Mouse (Mus musculus): Measurements from ENCODE around the gene Gm17542.
A peak's percentile ranks its signal among the peaks of the same experiment; 100 is the strongest.
"Not testable (repeated sequence)": the region's sequence is repeated elsewhere in the genome, so short reads cannot be mapped to it uniquely, and the experiment has no call there.

The Gm17542 gene

DNA sequence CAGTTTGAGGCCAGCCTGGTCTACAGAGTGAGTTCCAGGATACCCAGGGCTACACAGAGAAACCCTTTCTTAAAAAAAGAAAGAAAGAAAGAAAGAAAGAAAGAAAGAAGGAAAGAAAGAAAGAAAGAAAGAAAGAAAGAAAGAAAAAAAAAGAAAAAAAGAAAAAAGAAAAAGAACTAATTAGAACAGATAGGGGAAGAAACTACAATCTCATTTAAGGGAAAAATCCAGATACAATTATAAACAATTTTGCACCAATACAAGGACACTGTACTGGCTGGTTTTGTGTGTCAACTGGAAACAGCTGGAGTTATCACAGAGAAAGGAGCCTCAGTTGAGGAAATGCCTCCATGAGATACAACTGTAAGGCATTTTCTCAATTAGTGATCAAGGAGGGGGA, at the start of gene Gm17542:
Gm17542 (minus strand) TSS at position 101 of the 400 bp plus-strand sequence.
- not testable (repeated sequence) for DNase-seq (ENCODE audit: low spot score)

GRCm38 (mm10) chr10:58739779-58740178, 21.8 kb upstream of the Gm17542 start:
- no peak for DNase-seq (ENCODE audit: low spot score)

DNA sequence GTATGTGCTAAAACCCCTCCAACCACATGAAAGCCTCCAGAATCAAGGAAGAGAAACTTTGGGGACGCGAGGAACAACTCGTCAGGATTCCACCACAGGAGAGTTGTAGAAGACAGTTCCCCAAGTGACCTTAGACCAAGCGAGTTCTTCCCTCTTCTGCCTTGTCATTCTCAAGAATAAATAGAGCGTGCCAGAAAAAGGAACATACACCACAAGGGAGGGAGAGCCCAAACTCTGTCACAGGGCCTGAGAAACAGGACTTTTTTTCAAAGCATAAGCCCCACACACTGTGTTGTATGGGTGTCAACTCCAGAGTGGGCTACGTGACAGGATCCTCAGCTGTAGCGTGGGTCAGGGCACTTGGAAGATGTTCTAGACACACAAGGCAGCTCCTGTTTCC, 20.1 kb upstream of the Gm17542 start:
- DNase-seq (ENCODE audit: low spot score), result no peak

- DNase-seq (ENCODE audit: low spot score), result no peak
Observed at GRCm38 (mm10) chr10:58714789-58715148, 3.2 kb downstream of the Gm17542 start.

- no peak for DNase-seq (ENCODE audit: low spot score)
Observed at GRCm38 (mm10) chr10:58713855-58714788, 3.9 kb downstream of the Gm17542 start.

- DNase-seq (ENCODE audit: low spot score), result no peak
Observed at GRCm38 (mm10) chr10:58713225-58713624, 4.8 kb downstream of the Gm17542 start.

- DNase-seq (ENCODE audit: low spot score), result no peak
Observed at GRCm38 (mm10) chr10:58709021-58709420, 9.0 kb downstream of the Gm17542 start.

GRCm38 (mm10) chr10:58700578-58700977, 17.4 kb downstream of the Gm17542 start:
- DNase-seq (ENCODE audit: low spot score), result no peak

GRCm38 (mm10) chr10:58700160-58700559, 17.9 kb downstream of the Gm17542 start:
- no peak for DNase-seq (ENCODE audit: low spot score)

DNA sequence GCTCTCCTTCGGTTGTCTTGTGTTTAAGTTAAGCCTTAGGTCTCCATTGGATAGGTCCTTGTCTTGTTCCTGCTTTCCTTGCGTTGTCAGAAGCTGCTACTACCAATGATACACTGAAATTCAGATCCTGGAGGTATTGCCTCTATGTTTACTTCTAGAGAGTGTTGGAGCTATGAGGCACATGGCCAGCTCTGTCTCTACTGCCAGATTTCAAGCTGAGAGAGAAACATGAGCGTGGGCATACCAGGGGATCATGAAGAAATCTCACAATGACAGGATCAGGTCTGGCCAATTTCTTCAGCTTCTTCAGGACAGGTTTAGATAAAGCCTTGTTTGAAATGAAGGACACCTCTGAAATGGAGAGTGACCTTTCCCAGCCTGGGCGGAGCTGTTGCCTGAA, 19.1 kb downstream of the Gm17542 start:
- DNase-seq (ENCODE audit: low spot score), result no peak

DNA sequence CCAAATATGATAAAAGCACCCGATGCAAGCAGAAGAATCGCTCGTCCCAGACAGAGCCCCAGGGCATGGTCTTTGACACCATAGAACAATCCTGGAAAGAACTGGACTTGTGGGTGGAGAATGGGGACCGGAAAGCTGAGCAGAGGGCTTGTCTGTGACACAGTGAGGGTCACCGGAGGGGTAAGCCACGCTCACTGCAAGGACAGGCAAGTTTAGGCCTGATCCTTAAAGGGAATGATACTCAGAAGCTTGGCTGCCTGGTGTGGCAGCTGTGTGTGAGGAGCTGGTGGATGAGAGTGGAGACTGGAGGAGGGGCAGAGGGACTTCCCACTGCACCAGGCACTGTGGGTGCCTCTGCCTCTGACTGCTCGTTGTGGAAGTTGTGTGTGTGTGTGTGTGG, 27.0 kb downstream of the Gm17542 start:
- DNase-seq (ENCODE audit: low spot score), result no peak

- DNase-seq (ENCODE audit: low spot score), result no peak
Observed at GRCm38 (mm10) chr10:58679298-58679697, 38.7 kb downstream of the Gm17542 start.

GRCm38 (mm10) chr10:58675533-58675932, 42.5 kb downstream of the Gm17542 start, which contains the start of gene Edar:
TSS of gene Edar (minus strand) at chr10:58675654.
- peak; percentile 82 for DNase-seq (ENCODE audit: low spot score)

GRCm38 (mm10) chr10:58673278-58674061, 44.5 kb downstream of the Gm17542 start:
- peak; percentile 28 for DNase-seq (ENCODE audit: low spot score)

- DNase-seq (ENCODE audit: low spot score), result no peak
Observed at GRCm38 (mm10) chr10:58672557-58673277, 45.3 kb downstream of the Gm17542 start.

DNA sequence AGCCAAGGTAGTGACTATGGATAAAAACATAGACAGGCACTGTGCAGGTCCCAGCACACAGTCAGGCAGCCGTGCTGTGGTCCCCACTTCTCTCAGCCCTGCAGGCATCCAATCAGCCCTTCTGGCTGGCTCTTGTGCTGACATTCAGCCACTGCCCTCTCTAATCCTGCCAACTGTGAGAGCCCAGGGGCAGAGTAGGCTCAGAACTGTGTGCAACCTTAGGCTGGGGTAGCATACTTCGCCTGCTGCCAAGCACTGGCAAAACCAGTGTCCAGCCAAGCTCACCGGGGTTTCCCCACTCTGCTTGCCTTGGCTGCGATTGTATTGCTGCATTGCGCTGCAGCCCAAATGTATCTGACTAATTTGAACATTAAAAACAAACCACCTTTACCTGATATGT, 54.1 kb downstream of the Gm17542 start:
- DNase-seq (ENCODE audit: low spot score), result no peak

Data from testis, postnatal 14 days (tissue).